Mouse (Mus musculus) CD4-positive, CD25-positive, alpha-beta regulatory T cell, adult 4 months (primary cell): ENCODE data around the gene Fbxo7. TPM values are rescaled to one million over a fixed set of nuclear protein-coding genes. Genes with fewer than 3 reads are reported as not detected.

Source experiments
- ATAC-seq: one replicate; pipeline ENCODE4 v1.8.0; 2017
- polyA plus RNA-seq, 2 experiments: library from polyadenylated mRNA; unstranded; fragments of 100-300 nt; shearing (Covaris generic); gene quantifications; one replicate each; pipeline ENCODE4 v1.2.1; 2017

Gene Fbxo7
- polyA plus RNA-seq, 2 experiments from 2014 or later: 44.9 to 46.2 TPM

DNA sequence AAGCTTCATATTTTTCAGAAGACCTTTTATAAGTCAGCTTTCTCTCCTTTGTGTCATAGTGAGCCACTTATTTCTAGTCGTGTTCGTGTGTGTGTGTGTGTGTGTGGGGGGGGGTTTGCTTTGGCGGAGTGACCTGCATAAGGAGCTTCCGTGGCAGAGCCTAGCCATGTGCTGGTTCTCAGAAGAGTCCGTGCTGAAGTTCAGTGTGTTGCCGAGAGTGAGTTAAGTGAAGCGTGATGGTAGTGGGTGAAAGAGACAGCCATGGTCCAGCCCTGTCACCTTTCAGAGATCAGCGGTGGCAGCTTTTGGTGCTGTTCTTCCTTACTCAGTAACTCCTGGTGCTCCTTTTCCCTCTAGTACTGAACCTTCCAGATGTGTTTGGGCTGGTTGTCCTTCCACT lies 22.3 kb downstream of the Fbxo7 start:
- no peak for ATAC-seq

DNA sequence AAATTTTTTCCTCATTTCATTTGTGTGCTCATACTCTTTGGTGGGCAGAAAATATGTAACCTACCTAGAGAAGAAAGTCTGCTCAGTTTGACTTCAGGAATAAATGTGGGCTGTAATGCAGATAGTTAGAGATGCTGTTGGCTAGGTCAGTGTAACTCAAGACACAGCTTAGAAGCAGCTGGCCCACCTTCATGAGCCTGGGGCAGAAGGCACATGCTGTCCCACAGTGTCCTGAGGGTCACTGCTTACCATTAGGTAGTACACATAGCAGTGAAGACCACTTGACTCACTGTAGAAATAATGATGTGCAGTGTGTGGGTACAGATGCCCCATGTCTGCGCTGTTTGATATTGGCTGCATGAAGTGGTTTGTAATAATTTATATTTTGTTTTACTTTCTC lies 24.6 kb downstream of the Fbxo7 start:
- no peak for ATAC-seq

DNA sequence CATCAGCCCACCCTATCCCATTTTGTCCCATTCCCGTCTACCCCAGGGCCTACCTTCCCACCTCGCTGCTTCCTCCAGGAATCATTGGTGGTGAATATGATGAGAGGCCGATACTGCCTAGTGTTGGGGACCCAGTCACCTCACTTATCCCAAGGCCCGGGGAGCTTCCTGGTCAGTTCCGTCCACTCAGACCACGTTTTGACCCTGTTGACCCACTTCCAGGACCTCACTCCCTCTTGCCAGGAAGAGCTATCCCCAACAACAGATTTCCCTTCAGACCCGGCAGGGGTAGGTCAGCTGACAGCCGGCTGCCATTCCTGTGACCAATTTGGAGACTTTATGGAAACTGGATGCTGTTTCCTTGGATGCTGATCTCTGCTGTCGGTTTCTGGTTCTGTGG lies 26.0 kb downstream of the Fbxo7 start:
- no peak for ATAC-seq

DNA sequence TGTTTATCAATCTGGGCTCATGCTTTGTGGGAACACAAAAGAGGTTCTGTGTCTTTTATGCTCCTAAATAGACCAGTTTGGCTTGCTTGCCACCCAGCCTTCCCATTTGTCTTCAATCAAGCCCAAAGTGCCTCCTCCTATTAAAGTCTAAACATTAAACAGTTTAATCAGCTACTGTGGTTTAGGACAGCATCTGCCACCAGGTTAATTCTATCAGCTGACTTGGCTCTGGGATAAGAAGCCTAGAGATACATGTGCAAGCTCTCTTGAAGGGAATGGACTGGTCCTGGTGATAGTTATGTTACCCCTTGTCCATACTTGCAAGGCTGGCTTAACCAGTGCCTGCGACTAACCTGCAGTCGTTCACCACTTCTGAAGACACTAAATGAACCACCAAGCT lies 28.8 kb downstream of the Fbxo7 start:
- no peak for ATAC-seq

DNA sequence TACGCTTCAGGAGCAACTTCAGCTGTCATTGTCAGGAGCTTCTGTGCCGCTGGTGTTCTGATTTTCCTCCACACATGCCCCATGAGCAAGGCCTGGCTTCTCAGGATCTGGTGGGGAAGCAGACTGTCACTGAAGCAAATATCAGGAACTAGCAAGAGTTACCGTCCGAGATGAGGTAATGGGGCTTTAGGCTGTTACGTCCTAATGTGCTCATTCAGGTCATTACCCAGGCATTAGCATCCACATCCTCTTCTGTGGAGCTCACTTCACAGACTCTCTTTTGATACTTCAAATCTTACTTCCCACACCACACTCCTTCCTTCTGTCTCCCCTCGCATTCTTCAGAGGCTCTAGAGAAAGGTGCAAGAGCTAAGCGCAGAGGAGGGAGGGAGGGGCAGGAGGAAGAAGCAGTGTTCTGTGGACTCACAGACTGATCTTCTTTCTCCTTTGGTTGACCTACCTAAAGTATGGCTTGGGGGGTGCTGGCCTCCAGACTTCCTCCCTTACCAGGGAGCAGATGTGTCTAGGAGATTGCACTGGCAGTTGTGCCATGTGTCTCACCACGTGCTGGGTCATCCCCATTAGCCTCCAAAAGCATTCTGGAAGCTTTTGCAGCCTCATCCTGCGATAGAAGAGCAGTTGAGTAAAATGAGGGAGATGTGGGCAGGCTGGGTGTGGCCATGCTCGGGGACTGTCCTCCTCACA lies 31.2 kb downstream of the Fbxo7 start:
- no peak for ATAC-seq

DNA sequence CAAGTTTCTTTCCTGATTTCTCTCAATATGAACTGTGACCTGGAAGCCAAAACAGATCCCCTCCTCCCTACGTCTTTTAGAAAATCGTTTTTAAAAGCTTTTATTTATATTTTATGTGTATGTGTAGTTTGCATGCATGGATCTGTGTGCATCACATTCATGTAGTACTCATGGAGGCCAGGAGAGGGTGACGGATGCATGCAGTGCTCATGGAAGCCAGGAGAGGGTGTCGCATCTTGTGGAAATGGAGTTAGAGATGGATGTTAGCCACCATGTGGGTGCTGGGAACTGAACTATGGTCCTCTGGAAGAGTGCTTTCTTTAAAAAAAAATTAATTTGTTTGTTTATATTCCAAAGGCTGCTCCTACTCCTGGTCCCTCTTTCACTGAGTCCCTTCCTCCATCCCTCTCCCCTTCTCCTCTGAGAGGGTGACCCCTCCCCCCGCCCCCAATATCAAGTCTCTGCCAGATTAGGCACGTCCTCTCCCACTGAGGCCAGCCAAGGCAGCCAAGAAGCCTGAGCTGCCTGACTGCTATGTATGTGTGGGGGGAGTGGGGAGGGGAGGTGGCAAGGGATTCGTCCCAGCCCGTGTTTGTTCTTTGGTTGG lies 34.6 kb downstream of the Fbxo7 start:
- no peak for ATAC-seq

DNA sequence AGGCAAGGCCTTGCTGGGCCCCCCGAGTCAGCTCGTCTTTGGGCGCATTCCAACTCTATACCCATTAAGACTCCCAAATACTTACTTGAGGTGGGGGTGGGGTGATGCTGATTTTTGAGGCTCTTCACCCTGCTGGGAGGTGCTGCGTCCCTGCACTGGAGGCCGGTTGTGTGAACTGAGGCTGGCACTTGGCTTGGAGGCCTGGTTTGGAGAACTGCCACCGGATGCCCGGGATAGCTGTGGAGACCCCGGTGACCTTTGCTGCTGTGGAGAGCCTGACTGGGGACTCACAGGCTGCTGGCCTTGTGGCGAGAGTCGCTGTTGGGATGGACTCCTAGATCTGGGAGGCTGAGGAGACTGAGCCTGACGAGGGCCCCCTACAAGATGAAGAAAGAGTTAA lies 35.5 kb downstream of the Fbxo7 start:
- ATAC-seq: no peak

DNA sequence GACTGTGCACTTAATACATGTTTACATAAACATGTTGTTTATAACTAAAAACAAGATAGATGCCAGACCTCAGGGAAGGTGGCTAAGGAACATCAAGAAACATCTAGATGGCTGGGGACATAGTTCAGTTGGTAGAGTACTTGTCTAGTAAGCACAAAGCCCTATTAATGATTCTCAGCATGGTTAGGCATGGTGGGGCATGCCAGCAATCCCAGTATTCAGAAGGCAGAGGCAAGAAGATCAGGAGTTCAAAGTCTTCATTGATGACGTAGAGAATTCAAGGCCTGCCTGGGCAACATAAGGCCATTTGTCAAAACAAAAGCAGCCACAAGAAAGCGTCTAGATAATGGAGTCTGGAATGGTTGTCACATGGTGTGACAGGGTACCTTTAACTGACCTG lies 35.9 kb downstream of the Fbxo7 start:
- no peak for ATAC-seq

DNA sequence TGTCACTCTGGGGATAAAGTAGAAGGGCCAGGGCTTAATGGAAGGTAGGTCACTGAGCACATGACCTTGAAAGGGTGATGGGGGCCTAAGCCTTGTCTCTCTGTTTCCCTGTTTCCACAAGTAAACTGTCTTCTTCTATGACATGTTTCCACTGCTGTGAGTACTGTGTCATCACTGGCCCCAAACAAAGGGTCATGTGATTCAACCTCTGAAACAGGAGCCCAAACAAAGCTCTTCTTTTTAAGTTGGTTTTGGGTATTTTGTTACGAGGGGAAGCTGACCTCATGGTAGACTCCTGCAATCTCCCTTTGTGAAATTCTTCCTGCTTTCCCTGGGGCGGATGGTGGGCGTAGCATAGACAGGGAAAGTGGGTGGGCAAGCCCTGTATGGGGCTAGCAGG lies 38.5 kb downstream of the Fbxo7 start:
- no peak for ATAC-seq

DNA sequence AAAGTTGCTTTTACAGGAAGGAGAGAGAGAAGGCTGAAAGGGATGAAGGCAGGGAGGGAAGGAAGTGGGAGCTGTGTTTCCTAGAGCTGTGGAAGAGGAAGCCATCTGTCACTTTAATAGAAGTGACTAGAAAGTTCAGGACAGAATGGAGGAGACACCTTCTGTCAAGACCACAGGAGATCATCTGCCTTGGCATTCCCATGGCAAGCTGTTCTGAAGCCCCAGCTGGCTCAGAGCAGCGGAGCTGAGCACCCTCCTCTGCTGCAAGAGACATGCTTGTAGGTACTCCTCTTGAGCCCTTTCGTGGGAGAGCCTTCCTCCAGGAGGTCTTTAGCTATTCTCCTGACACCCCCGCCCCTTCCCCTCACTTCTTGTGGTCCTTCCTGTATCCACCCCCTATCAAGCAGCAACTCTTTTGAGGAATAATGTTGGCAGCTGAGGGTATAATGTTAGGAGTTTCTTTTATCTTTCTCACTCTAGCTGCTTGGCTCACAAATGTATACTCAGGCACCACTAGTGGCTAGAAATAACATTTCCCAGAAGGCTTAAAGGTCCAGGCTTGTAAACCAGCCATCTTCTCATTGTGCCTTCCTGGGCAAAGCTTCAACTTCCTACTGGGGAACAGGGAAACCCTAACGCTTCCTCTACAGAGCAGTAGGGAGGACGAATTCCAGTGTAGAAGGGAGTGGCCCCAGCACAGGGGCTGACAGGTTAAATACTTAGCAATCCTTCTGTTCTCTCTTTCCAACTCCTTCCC lies 40.7 kb downstream of the Fbxo7 start:
- no peak for ATAC-seq

DNA sequence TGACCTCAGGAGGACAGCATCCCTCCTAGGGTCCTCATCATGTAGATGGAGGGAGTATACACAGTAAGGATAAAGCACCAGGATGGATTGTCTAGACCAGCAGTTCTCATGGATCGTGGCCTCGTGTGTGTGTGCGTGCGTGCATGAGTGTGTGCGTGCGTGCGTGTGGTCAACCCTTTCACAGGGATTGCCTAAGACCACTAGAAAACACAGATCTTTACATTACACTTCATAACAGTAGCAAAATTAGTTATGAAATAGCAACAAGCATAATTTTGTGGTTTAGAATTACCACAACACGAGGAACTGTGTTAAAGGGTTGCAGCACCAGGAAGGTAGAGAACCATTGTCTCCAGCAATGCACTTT lies 41.2 kb downstream of the Fbxo7 start:
- no peak for ATAC-seq

DNA sequence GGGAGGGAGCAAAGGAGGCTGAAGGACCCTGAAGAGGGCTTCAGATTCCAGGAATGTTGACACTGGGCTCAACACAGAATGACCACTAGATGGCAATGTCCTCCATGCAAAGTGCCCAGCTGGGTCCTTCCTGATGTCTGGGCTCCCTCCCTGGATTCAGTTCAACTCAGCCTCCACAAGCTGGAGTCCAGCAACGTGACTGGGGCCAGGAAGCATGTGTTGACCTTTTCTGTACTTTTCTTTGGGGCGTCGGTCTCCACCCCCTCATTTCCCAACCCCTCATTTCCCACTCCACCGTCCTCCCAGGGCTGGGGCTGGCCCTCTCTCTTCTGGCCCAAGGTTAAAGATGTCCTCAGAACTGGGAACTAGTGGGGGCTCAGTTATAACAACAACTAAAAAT lies 43.2 kb downstream of the Fbxo7 start:
- ATAC-seq: no peak

DNA sequence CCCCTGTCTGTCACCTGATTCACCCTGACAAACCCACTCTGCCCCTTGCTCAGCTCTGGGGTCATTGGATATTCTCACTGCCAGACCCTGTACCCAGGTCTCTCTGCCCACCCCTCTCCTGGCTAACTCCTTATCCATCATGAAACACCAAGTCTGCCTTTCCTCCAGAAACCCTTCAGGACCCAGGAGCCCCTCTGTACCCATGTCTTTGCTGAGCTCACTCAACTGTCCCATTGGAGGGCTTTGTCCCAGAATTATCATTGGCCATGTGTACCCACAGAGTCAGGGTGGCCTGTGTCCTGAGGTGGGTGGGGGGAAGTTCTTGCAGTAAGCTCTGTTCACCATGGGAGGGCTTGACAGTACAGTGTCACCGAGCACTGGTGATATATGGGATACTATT lies 43.9 kb downstream of the Fbxo7 start:
- no peak for ATAC-seq

DNA sequence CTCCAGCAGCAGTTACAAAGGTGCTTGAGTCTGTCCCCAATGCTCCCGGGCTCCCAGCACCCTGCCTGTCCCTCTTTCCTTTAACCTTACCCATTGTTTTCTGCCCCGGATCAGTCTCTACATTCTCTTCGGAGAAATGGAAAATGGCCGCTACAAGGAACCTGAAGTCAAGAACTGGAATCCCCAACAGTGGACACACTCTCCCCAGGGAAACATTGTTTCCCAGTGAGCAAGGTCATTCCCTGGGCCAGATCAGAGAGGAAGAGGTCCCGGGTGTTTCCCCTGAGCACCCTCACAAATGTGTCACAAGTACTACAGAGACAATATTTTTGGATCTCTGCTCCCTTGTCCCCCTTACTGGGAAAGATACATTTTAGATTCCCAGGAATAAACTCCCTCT lies 44.9 kb downstream of the Fbxo7 start:
- no peak for ATAC-seq

DNA sequence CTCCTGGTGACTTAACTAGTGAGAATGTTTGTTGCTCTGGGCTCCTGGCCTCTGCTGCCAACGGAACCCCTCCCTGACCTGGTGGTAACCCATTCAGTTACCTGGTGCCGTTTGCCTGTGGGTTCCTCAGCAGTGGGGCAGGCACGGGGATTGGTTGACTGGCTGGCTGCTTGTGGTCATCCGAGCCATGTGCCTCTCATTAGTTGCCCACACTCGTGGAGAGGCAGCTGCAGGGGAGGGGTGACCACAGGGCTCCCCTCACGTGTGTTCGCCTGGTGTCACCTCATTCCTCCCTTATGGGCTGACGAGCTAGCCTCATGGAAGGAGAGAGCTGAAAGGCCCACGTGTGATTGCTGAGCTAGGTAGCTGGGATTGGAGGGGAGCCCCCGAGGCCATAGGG lies 46.1 kb downstream of the Fbxo7 start:
- ATAC-seq: no peak

DNA sequence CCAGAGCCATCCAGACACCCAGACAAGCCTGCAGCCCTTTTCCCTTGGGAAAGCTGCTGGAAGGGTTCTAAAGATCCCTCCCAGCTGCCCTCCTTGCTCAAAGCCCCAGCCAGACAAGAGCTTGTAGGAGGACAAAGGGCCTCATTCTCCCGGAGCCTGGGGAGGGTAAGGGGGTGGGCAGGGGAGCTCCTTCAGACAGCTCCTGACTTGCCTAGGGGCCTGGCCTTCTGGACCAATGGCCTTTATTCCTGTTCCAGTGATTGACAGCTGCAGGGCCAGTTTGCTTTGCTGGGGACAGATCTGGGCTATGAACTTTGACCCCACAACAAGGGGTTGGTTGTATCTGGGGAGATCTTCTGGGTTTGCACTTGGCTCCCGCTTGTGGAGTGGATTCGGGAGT lies 47.6 kb downstream of the Fbxo7 start:
- ATAC-seq: no peak

DNA sequence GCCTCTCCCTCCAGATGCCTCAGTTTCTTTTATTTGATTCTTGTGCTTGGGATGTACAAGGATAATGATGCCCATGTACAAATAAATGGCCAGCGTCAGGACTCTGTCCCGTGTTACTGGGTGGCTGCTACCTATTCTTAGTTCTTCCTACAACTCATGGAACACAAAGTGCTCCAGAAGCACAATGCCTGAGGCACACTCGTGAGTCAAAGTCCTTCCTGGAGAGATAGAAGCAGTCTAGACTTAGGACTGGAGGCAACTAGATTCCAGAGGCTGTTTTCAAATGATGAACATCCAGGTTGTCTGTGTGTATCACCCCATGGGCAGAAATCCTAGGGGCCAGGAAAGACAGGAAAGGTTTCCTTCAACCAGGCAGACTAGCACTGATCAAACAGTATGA lies 49.0 kb downstream of the Fbxo7 start:
- no peak for ATAC-seq

DNA sequence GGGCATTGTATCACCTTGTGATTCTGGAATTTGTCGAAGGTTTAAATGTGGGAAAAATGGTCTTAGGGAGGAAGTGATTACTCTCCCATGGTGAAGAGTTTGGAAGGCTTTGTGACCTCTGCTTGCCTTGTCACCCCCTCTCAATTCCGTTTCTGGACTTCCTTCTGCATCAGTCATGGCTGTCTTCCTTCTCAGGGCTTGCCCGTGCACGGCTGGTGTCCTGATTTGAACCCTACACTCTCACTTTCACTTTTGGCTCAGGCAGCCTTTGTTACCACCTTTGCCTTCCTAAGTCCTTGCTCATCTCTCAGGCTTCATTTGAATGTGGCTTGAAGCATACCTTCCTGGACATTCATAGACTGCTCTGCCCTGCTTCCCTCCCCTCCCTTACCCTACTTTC lies 52.4 kb downstream of the Fbxo7 start:
- ATAC-seq: no peak

DNA sequence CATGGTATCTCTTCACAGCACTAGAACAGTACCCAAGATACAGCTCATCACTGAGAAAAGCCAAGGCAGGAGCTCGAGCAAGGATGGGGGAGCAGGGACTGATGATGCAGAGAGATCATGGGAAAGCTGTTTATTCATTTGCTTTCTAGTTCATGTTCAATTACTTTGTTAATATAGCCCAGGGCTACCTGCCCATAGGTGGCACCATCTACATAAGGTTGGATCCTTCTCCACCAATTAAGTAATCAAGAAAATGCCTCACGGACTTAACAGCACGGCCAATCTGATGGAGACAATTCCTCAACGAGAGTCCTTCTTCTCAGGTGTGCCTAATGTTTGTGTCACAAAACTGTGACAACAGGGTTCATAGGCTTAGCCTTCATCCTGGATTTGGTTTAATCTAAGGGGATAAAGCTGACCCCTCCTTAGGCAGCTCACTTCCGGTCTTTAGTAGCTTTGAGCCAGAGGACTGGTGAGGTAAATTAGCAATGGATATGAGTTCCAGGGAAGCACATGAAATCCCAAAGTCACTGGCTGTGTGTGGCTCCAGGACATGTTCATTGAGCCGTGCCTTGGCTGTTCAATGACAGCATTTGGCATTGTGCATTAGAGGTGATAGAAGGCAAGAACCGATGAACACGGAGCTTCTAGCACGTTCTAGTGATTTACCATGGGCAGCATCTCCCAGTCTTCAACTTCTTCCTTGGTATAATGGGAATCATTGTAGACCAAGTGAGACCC lies 53.4 kb downstream of the Fbxo7 start:
- ATAC-seq: no peak

DNA sequence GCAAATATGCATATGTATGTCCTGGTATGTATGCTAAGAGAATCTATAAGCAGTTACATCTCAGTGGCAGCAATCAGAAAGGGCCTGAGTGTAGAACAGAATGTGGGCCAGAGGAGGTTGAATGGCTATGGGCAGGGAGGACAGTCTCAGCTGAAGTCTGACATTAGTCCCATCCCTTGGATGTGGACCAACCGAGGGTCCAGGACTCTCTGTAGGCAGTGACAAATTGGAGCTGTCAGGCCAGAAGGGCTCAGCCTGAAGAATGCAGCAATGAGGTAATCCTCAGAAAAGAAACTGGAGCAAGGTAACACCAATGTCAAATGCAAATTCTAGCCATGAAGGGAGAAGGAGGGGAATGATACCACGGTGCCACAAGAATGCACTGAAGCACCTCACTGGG lies 55.5 kb downstream of the Fbxo7 start:
- ATAC-seq: no peak

DNA sequence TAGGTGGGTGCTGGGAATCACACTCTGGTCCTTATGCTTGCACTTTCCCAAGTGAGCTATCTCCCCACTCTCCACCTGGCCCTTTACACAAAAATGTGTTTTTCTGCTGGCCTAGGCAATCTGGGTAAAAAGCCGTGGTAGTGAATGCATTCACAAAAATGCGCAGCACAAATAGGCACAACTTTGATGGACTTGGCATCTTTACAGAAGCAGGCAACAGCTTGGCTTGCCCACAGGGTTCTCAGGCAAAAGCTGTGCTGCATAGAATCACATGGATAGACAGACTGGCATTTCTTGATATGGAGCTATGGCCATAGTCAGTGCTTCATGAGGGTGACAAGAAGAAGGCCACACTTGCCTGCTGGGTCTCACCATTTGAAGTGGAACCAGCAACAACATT lies 57.0 kb downstream of the Fbxo7 start:
- no peak for ATAC-seq

DNA sequence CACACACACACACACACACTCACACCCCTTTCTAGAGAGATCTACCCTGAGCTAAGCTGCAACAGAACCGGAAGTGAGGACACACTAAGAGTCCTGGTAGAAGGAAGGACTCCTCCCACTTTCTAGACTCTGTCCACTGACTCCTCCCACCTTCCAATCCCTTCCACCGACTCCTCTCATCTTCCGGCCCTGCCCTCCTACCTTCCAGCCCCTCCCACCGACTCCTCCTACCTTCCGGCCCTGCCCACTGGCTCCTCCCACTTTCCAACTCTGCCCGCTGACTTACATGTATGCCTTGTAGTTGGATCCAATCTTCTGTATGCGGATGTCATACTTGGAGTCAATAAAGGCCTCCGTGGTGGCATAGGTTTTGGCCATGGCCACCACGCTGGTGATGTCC lies 58.1 kb downstream of the Fbxo7 start:
- no peak for ATAC-seq

DNA sequence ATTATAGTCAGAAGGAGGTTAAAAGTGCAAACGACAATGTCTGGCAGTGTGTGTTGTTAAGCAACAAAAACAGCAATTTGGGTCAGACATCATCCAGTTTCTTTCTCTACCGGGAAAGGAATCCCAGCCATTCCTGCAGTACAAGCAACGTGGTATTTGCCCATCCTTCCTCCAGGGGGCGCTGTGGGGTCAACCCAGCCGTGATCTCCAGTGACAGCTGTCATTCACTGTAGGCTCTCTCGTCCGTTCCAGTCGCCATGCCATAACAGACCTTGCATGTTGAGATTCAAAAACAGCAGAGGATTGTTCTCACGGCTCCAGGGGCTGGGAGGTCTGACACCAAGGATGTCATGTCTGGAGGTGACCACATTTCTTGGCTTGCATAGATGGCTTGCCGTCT lies 70.1 kb downstream of the Fbxo7 start:
- ATAC-seq: no peak
